Mouse (Mus musculus): ENCODE measurements at regions not wholly inside any gene's neighbourhood (a gene's known extent, or its start where the extent isn't known, plus 50 kb on each side); places are given as distances from the start of the nearest gene placed in this dataset.

DNA sequence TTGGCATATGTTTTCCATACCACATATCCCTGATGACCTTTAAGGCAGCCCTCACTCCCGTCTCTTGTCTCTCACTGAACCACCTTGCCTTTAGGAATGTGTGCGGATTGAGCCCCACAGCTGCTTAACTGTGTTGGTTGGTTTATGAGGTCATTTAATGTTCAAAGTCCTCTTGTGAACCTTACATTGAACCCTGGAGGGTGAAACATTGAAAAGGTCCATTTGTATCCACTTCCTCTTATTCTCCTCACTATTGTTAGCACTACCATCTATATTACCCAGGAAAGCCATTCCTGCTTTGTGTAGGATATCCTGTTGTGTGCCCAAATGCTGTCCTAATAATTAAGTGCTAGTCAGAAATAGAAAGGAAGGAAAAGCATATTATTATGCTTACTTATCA lies 336.2 kb upstream of the A1bg start:
- ATAC-seq: no peak

- no peak for ATAC-seq
Observed at GRCm38 (mm10) chr15:61244511-61244910, 321.7 kb upstream of the A1bg start.

DNA sequence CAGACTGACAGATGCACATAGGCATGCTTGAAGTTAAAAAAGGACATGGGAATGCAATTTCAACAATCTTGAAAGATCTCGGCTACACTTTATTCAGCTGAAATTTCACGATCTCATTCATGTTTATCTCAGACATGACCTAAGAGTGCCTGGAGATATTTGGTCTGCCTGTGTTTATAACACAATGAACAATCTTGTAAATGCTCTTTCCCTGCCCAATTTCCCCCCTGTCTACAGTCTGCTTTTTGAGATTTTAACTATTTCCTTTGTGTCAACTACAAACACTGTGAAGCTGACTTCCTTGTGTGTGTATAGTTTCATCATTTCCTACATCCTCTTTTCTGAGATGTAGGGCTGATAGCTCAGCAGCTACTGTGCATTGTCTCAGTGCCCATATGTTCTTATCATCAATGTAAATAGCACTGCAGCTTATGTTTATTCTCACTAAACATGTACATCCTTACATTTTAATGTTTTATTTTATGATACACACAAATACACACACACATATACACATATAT lies 319.4 kb upstream of the A1bg start:
- ATAC-seq: no peak

DNA sequence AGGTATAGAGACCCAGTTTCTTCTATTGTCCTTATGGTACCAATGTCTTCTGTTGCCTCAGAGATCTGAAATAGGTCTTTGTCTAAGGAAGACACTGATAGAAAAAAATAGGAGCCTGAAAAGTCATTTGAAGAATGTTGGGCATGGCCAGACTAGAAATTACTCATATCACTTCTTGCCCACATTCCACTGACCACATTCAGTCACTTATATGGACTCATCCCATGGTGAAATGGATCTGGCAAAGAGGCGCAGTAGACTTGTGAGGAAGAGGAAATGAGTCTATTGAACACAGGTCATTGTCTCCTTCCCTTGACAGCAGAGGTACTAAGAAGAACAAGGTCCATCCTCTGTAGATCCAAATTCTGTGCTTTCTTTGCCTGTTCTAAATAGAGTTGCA lies 318.9 kb upstream of the A1bg start:
- ATAC-seq: no peak

GRCm38 (mm10) chr15:61240344-61240743 lies 317.5 kb upstream of the A1bg start:
- no peak for ATAC-seq

GRCm38 (mm10) chr15:61239414-61239813 lies 316.6 kb upstream of the A1bg start:
- no peak for ATAC-seq

- ATAC-seq: no peak
Observed at GRCm38 (mm10) chr15:61238996-61239395, 316.2 kb upstream of the A1bg start.

- no peak for ATAC-seq
Observed at GRCm38 (mm10) chr15:61229579-61229978, 306.8 kb upstream of the A1bg start.

- no peak for ATAC-seq
Observed at GRCm38 (mm10) chr15:61222923-61223322, 300.1 kb upstream of the A1bg start.

DNA sequence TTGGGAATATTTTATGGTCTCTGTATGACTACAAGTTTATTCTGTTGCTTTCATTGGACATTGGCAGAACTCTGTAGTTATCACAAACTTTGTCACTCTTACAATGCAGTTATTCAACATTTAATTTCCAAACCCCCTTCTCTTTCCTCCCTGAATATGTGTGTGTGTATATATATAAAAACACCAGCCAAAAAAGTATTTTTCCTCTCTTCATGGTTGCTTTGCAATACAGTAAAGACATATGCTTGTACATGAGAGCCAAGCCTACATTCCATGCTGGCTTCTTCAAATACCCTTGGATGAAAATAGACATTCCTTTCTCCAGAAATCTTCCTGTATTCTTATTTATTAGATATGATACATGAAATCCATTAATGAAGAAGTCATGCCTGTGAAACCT lies 287.3 kb upstream of the A1bg start:
- no peak for ATAC-seq

DNA sequence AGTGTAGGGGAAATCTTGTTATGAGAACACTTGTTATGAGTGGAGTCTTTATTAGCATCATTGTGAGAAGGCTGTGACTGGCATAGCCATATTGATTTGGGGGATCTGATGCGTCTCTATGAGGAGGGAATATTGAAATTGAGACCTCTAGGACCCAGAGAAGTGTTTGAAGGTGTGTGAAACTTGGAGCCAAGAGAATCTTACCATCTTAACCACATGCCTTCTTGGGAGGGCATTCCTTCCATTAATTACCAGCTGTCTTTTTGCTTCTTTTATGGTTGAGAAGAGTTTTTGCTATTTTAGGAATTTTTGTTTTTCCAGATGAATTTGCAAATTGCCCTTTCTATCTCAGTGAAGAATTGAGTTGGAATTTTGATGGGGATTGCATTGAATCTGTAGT lies 267.2 kb upstream of the A1bg start:
- no peak for ATAC-seq

GRCm38 (mm10) chr15:61189481-61189880 lies 266.7 kb upstream of the A1bg start:
- ATAC-seq: no peak

- ATAC-seq: no peak
Observed at GRCm38 (mm10) chr15:61184597-61184963, 261.8 kb upstream of the A1bg start.

- no peak for ATAC-seq
Observed at GRCm38 (mm10) chr15:61183751-61184596, 261.2 kb upstream of the A1bg start.

DNA sequence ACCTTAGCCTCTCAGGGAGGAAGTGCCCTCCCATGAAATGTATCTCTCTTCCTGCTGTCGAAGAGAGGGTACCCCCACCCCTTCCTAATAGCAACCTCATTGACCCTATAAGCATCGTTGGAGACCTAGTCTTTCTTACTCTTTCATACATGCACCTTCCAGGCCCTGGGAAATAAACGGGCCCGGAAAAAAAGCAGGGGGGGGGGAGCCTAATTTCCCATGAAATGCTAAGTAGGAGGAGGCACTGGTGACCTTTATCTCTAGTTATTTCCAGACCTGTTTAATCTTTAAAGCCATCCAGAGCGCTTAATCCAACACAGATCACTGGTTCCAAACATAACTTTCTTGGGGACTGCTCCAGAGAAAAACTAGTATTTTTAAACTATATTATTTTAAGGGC lies 260.5 kb upstream of the A1bg start:
- no peak for ATAC-seq

DNA sequence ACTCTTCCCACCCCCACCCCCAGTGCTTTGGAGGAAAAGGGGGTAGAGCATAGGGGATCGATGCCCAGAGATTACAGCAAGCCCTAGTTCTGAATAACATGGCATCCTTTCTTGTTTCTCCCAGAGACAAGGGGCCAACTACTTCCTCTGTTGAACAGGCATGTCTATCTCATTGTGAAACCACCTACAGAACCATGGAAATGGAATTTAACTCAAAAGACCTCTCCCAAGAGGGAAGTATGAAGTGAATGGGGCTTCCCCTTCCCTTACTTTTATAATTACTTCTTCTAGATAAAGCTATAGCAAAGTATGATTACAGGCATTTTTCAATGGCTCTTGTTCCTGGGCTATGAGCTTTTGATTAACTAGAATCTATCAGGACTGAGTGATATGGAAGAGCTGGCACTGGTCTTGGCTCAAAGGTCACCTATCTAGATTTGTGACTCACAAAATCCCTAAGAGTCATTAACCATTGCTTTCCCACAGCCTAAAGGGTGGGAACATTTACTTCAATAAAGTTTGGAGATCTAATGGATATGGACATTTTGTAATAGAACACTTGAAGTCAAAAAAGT lies 246.1 kb upstream of the A1bg start:
- ATAC-seq: no peak

- no peak for ATAC-seq
Observed at GRCm38 (mm10) chr15:61165050-61165449, 242.2 kb upstream of the A1bg start.

GRCm38 (mm10) chr15:61161397-61161796 lies 238.6 kb upstream of the A1bg start:
- ATAC-seq: no peak

DNA sequence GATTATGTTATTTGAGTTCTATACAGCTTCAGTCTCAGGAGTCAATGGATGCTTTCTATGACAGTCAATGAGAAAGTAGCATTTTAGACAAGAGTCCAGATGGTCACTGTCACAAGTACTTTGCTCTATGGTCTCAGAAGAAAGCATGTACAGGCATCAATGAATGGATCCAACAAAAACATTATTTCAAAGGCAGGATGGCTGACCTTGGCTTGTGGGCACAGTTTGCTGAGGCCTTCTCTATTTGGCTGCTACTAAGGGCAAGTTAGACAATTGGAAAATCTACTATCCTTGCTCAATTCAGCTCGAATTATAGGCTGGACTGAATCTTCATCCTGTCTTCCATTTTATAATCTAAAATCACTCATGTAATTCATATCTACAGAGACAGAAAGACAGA lies 237.9 kb upstream of the A1bg start:
- ATAC-seq: no peak

- ATAC-seq: no peak
Observed at GRCm38 (mm10) chr15:61159552-61159951, 236.7 kb upstream of the A1bg start.

- ATAC-seq: no peak
Observed at GRCm38 (mm10) chr15:61158041-61158545, 235.3 kb upstream of the A1bg start.

- ATAC-seq: peak; percentile 60
Observed at GRCm38 (mm10) chr15:61157543-61157942, 234.7 kb upstream of the A1bg start.

- ATAC-seq: no peak
Observed at GRCm38 (mm10) chr15:61155530-61155929, 232.7 kb upstream of the A1bg start.

- peak; percentile 81 for ATAC-seq
Observed at GRCm38 (mm10) chr15:61154166-61154565, 231.4 kb upstream of the A1bg start.

Measured in activated CD4-positive, CD25-positive, alpha-beta regulatory T cell, adult 4 months (primary cell).